Mouse (Mus musculus): ENCODE data around the gene Mpp6.

Mpp6 gene

DNA sequence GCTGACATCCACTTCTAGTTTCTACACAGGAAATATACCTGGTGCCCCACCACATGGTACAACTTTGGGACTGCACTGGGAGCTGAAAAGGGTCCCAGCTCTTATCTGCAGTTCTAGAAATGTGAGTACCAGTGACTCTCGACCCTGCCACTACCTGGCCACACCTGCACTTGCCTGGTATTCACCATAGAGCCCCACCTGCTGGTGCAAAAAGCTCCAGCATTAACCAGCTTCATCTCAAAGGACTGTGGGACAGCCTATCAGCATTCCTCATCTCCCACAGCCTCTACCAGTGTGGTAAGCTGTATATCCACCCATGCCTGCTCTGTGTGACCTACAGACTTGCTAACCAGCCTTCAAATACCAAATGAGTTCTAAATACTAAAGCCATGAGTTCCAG, 122.9 kb downstream of the Mpp6 start:
- DNase-seq, result peak; percentile 25

DNA sequence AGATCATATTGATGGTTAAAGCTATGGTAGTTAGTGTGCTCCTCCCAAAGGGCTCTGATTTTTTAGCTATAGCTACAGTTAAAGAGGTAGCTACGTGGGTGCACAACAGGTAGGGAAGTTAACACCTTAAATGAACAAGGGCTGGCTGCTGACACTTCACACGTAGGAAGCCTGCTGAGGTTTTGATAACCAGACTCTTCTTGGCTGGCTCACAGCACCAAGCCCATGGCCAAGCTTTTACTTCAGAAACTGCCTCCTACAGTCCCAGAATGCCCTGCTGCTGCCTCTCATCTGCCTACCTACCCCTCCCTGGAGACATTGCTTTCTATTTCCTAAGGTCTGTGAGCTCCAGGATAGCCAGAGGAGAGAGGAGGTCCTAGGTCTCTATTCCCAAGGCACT, 127.9 kb downstream of the Mpp6 start:
- DNase-seq, result no peak

DNA sequence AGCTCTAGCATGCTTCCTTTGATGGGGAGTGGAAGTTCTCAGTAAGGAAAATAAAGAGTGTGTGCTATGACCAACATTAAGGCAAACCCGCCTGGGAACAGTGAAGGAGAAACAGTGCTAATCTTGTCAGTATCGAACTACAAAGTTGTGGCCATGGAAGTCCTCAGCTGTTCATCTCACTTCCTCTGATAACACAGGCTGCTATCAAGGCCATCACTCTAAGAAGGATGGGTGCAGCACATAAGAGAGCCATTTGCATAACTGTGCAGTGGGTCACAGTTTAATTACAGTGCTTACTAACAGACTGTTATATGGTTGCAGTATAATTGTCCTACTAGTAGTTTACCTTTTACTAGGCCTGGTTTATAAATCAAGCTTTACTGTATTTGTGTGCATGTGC, 129.9 kb downstream of the Mpp6 start:
- DNase-seq, result no peak

DNA sequence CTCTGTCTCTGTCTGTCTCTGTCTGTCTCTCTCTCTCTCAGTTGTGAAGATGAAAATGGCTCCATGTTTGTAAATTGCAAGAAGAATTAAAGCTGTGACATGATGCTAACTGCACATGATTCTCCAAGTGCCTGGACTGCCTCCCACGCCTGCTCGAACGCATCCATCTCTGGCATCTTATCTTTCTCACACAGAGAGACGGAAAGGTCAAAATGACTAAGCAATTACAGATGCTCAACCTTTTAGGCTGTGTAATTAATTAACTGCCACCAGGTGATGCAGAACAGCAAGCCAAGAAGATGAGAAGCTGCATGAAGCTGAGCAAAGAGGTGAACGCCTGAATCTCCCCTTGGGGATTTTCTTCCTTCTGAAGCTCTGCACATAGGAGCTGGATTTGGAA, 130.4 kb downstream of the Mpp6 start:
- DNase-seq, result no peak

DNA sequence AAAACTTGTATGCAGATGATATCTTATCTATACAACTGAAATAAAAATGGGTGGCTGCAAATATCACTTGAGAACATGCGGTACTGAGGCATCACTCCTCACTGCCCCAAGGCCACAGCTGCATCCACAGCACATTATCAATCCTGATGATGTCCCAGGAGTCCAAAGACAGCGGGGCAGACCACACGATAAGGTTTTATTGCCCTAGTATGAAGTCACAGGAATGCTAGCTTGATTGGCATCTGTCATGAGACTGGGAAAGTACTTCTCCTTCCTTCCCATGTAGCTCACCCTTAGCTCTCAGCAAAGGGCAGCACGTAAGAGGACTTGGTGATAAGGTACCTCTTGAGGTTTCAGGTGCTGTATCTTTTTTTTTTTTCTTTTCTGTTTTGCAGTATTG, 134.1 kb downstream of the Mpp6 start:
- DNase-seq, result no peak

DNA sequence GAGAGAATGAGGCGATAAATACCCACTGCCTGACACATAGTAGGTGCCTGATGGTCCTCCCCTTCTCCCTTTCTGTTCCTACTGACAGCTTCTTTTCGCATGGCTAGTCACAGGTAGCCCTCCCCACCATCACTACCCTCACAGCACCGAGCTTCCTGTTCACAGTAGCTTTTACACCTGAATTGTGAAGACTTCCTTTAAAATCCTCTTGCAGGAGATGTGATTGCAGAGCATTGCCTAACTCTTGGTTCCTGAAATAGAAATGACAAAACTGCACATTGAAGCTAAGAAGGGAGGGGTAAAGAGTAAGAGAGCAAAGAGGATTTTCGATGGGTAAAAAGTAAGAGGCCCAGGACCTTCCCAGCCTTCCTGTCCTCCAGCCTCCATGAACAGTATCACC, 134.9 kb downstream of the Mpp6 start:
- no peak for DNase-seq

DNA sequence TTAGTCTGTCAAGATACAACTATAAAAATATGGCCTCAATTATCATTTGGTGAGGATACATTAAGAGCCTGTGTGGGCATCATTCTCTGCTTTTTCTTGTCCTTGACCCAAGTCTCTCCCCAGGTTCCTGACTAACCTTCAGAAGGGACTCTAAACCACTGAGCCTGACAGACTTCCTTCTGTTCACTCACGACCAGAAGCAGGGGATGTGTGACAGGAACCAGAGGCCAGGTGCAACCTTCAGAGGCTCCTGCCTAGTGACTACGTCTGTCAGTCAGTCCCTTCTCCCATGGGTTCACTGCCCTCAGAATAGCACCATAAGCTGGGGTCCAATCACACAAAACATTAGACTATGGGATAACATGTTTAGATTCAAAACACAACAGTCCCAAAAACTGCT, 137.3 kb downstream of the Mpp6 start:
- peak; percentile 29 for DNase-seq

DNA sequence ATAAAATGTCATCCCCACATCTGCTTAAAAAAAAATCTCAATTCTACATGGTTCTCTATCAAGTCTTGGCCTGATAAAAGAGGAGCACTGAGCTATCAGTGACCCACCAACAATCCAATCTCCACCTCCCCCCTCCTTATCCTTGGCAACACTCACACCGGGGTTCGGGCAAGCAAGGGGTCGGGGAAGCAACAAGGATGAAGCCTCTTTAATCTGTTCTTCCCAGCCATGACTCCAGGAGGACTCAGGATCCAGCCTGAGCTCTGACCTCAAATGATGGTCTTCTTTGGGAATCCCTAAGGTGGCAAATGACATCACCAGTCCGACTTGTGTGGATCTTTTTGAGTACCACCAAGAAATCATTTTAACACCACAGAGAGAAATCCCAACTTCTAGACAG, 137.8 kb downstream of the Mpp6 start:
- DNase-seq, result no peak

Data from thymus, postnatal 4 days (tissue).